ENCODE assay signal across 16 mouse cellular contexts in the genomic region with DNA sequence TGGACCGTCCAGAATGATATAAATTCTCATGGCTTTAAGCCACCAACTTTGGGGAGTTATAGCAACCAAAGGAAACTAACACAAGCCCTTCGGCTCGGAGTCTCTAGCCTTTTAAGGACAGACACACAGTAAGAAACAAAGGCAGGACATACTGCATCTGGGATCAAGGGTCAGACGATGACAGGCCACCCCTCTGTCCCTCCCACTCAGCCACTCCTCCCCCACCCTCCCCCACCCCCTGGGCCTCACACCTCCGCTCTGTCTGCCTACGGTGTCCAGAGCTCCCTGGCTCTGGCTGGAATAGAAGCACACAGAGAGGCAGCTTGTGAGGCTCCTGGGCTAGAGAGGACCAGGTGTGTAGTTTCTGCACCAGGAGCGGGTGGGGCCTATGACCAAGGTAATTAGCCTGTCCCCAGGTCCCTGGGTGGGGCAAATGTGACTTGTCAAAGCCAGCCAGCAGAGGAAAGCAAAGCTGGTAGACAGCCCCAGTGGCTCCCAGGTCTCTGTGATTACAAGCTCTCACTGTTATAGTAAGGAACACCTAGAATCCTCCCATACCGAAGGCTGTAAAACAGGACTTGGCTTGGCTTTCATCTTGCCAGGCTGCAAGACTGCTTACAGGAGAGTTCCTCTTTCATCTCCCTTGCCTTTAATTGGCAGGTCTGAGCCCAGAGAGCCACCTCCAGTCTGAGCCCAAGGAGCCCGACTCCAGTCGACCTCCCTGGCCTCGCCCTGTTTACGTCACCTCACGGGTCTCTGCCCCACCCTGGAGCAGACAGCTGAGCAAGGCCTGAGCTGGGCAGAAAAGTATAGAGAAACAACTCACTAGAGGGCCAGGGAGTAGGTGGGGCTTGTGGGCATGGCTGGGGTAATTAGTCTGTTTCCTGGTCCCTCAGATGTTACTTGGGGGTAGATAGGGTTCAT. TPM values are rescaled to one million over a fixed set of nuclear protein-coding genes. Genes with fewer than 3 reads are reported as not detected.
DNase-seq lines count a peak whose midpoint lies in the region; ATAC-seq lines count a peak whose summit lies in the region.
"Had no signal": no experiment of that assay in that cellular context is flagged by ENCODE, and none has a peak within 500 bp of the region (broad histone marks: within the 10 kb centered on the region; RNA-seq: fewer than 3 reads in every experiment).

No protein-coding gene starts in this region.

- no peak overlapping the region for H3K4me3 ChIP-seq in heart, embryonic 13.5 days
- H3K4me3 ChIP-seq in brown adipose tissue, adult 24 weeks (ENCODE audit: insufficient read depth, low read depth, low read length): no peak overlapping the region
- no peak overlapping the region for H3K4me3 ChIP-seq in neural tube, embryonic 15.5 days (replicated peaks)
- no peak overlapping the region for H3K4me3 ChIP-seq in hindbrain, embryonic 10.5 days
- H3K4me3 ChIP-seq: embryonic facial prominence, embryonic 13.5 days had no signal

- no peak for DNase-seq in heart, adult 8-10 months (ENCODE audit: low spot score)
- DNase-seq in layer of hippocampus, postnatal 25 days (ENCODE audit: extremely low spot score in 1 of 2, low spot score in 1 of 2): no peak
- no peak for DNase-seq in hindbrain, embryonic 10.5 days (ENCODE audit: low spot score)
- DNase-seq: cerebellum, adult 8-10 months; gastrocnemius, postnatal 14 days; heart, postnatal 4 days; kidney, adult 18-20 months had no signal

- H3K27ac ChIP-seq in heart, embryonic 13.5 days (replicated peaks): peak overlapping the region; percentile 21; the same call in 1 of the 2 replicates
- H3K27ac ChIP-seq in brown adipose tissue, adult 24 weeks (replicated peaks; ENCODE audit: low read depth, low read length): peak overlapping the region; percentile 2; the same call in 1 of the 2 replicates
- no peak overlapping the region for H3K27ac ChIP-seq in neural tube, embryonic 15.5 days (replicated peaks)
- H3K27ac ChIP-seq in hindbrain, embryonic 10.5 days: no peak overlapping the region
- H3K27ac ChIP-seq: embryonic facial prominence, embryonic 13.5 days; liver, embryonic 14.5 days had no signal

- H3K4me1 ChIP-seq in heart, embryonic 13.5 days: peaks cover 50% of the 10 kb centered on the region
- peaks cover 12% of the 10 kb centered on the region for H3K4me1 ChIP-seq in brown adipose tissue, adult 24 weeks (ENCODE audit: control insufficient read depth, insufficient read depth, insufficient read length, low read length)
- peaks cover 7% of the 10 kb centered on the region for H3K4me1 ChIP-seq in neural tube, embryonic 15.5 days
- H3K4me1 ChIP-seq in hindbrain, embryonic 10.5 days (replicated peaks): peaks cover 15% of the 10 kb centered on the region
- H3K4me1 ChIP-seq: megakaryocyte, embryonic 14.5 days had no signal

- no peaks in the 10 kb centered on the region for H3K27me3 ChIP-seq in heart, embryonic 13.5 days (replicated peaks)
- no peaks in the 10 kb centered on the region for H3K27me3 ChIP-seq in neural tube, embryonic 15.5 days (replicated peaks)
- no peaks in the 10 kb centered on the region for H3K27me3 ChIP-seq in hindbrain, embryonic 10.5 days (ENCODE audit: insufficient read depth, poor library complexity, severe bottlenecking)
- H3K27me3 ChIP-seq: embryonic facial prominence, embryonic 13.5 days had no signal

- ATAC-seq in heart, embryonic 13.5 days (ENCODE audit: extremely low read depth, insufficient number of reproducible peaks, low FRiP score, low TSS enrichment): no peak
- ATAC-seq in hematopoietic stem cell, adult 5-6 weeks (replicated peaks in 1 of 2; ENCODE audit: insufficient read depth in 1 of 2, low FRiP score in 2 of 2, low TSS enrichment in 1 of 2, low read depth in 1 of 2, poor library complexity in 2 of 2, severe bottlenecking in 2 of 2): peak; percentile 56 to 59; a peak in 2 of 4 replicates
- ATAC-seq in megakaryocyte, adult 5-6 weeks (ENCODE audit: poor library complexity, severe bottlenecking): peak; percentile 25
- no peak for ATAC-seq in neural tube, embryonic 15.5 days (ENCODE audit: low FRiP score)
- ATAC-seq: forebrain, embryonic 14.5 days had no signal

- H3K4me2 ChIP-seq in heart, embryonic 13.5 days: no peak overlapping the region
- H3K4me2 ChIP-seq in neural tube, embryonic 15.5 days: no peak overlapping the region
- H3K4me2 ChIP-seq: embryonic facial prominence, embryonic 13.5 days had no signal

- no peaks in the 10 kb centered on the region for H3K36me3 ChIP-seq in heart, embryonic 13.5 days
- H3K36me3 ChIP-seq in neural tube, embryonic 15.5 days: no peaks in the 10 kb centered on the region
- H3K36me3 ChIP-seq in hindbrain, embryonic 10.5 days: no peaks in the 10 kb centered on the region
- H3K36me3 ChIP-seq: embryonic facial prominence, embryonic 13.5 days had no signal

- WGBS in heart, embryonic 13.5 days: 47% methylated on average over 13 of the region's 13 CpGs
- WGBS in neural tube, embryonic 15.5 days: 64% methylated on average over 13 of the region's 13 CpGs
- WGBS in hindbrain, embryonic 10.5 days: 71% methylated on average over 13 of the region's 13 CpGs

- H3K9ac ChIP-seq in heart, embryonic 13.5 days: peak overlapping the region; percentile 45
- no peak overlapping the region for H3K9ac ChIP-seq in neural tube, embryonic 15.5 days (replicated peaks)
- H3K9ac ChIP-seq: embryonic facial prominence, embryonic 13.5 days; liver, embryonic 14.5 days had no signal

- H3K9me3 ChIP-seq in heart, embryonic 13.5 days: no peaks in the 10 kb centered on the region
- no peaks in the 10 kb centered on the region for H3K9me3 ChIP-seq in neural tube, embryonic 15.5 days (replicated peaks)
- H3K9me3 ChIP-seq in hindbrain, embryonic 10.5 days: no peaks in the 10 kb centered on the region
- H3K9me3 ChIP-seq: embryonic facial prominence, embryonic 13.5 days had no signal

RNA-seq across cellular contexts. Expression of gene Dkk3, which starts 28.9 kb away (rescaled TPM):
- 74.7 and 91.0 TPM in 2 replicates for polyA plus RNA-seq in heart, embryonic 13.5 days (2015; fragmentation: Nextera tagmentation; extraction: Ambion mirVana)
- total RNA-seq in heart, adult 8-10 months (2022): 10 to 100 TPM; 34.3 to 54.4 (median 46.8) TPM
- 0.32 and 0.46 TPM in 2 replicates for polyA plus RNA-seq in brown adipose tissue, adult 24 weeks (2012; ENCODE audit: insufficient read depth, insufficient read length, missing spikeins)
- 0.56 TPM in 1 of 2 replicates, not detected in the other for total RNA-seq in hematopoietic stem cell, adult 5-6 weeks (2017)
- total RNA-seq in megakaryocyte, adult 5-6 weeks (2015): 0.16 TPM in 1 of 2 replicates, not detected in the other
- not detected in 2 replicates for total RNA-seq in megakaryocyte, adult 5-6 weeks (2017)
- polyA plus RNA-seq in neural tube, embryonic 15.5 days (2015; fragmentation: Nextera tagmentation; extraction: Ambion mirVana): 28.9 and 32.9 TPM in 2 replicates
- 100 to 1,000 TPM; 218 to 244 TPM for total RNA-seq in layer of hippocampus, postnatal 25 days (2021)
- 7.3 and 9.0 TPM in 2 replicates for polyA plus RNA-seq in hindbrain, embryonic 10.5 days (2016; fragmentation: Nextera tagmentation; extraction: Ambion mirVana)

RNA-seq across cellular contexts. Expression of gene Mical2, which starts 37.9 kb away (rescaled TPM):
- polyA plus RNA-seq in heart, embryonic 13.5 days (2015; fragmentation: Nextera tagmentation; extraction: Ambion mirVana): 105 and 109 TPM in 2 replicates
- 100 to 1,000 TPM in 1 of 4 experiments, 10 to 100 TPM in 3; 82.0 to 100 (median 95.6) TPM for total RNA-seq in heart, adult 8-10 months (2022)
- polyA plus RNA-seq in brown adipose tissue, adult 24 weeks (2012; ENCODE audit: insufficient read depth, insufficient read length, missing spikeins): 11.3 and 18.7 TPM in 2 replicates
- total RNA-seq in hematopoietic stem cell, adult 5-6 weeks (2017): 1.4 and 1.5 TPM in 2 replicates
- 1.1 and 1.8 TPM in 2 replicates for total RNA-seq in megakaryocyte, adult 5-6 weeks (2015)
- 0.69 and 1.1 TPM in 2 replicates for total RNA-seq in megakaryocyte, adult 5-6 weeks (2017)
- polyA plus RNA-seq in neural tube, embryonic 15.5 days (2015; fragmentation: Nextera tagmentation; extraction: Ambion mirVana): 3.9 and 6.2 TPM in 2 replicates
- total RNA-seq in layer of hippocampus, postnatal 25 days (2021): 100 to 1,000 TPM; 645 to 717 TPM
- 0.77 and 1.2 TPM in 2 replicates for polyA plus RNA-seq in hindbrain, embryonic 10.5 days (2016; fragmentation: Nextera tagmentation; extraction: Ambion mirVana)

Comparison
In these comparisons a context has a peak if more than half of its experiments do, and no peak if none do; other contexts are left out.
1. ATAC-seq: peak in hematopoietic stem cell, adult 5-6 weeks (2 of 2) and megakaryocyte, adult 5-6 weeks (single experiment); none in heart, embryonic 13.5 days (single experiment) and neural tube, embryonic 15.5 days (single experiment).
2. H3K27ac ChIP-seq: peak in heart, embryonic 13.5 days (single experiment) and brown adipose tissue, adult 24 weeks (single experiment); none in neural tube, embryonic 15.5 days (single experiment) and hindbrain, embryonic 10.5 days (single experiment).
3. RNA of gene Dkk3, which starts 28.9 kb away (total RNA-seq): 218 to 244 TPM in layer of hippocampus, postnatal 25 days and 34.3 to 54.4 TPM in heart, adult 8-10 months; 0.16 TPM in megakaryocyte, adult 5-6 weeks and 0.56 TPM in hematopoietic stem cell, adult 5-6 weeks; every median in the first group is over 10 times any median in the second.
4. RNA of gene Mical2, which starts 37.9 kb away (total RNA-seq): 645 to 717 TPM in layer of hippocampus, postnatal 25 days and 82.0 to 100 TPM in heart, adult 8-10 months; 1.4 to 1.5 TPM in hematopoietic stem cell, adult 5-6 weeks and 0.69 to 1.8 TPM in megakaryocyte, adult 5-6 weeks; every median in the first group is over 10 times any median in the second.